Mouse (Mus musculus) neural tube, embryonic 14.5 days (tissue): ENCODE measurements at regions not wholly inside any gene's neighbourhood (a gene's known extent, or its start where the extent isn't known, plus 50 kb on each side); places are given as distances from the start of the nearest gene placed in this dataset.
"Not testable (repeated sequence)": the region's sequence is repeated elsewhere in the genome, so short reads cannot be mapped to it uniquely, and the experiment has no call there.

Experiments used
- ATAC-seq: fragments of 200-750 bp; cut with Nextera tagmentation; 2 replicates; pipeline ENCODE4 v1.8.0; 2017; ENCODE audit warnings: low read depth, mild to moderate bottlenecking, moderate TSS enrichment, moderate library complexity
- H3K27ac ChIP-seq: fragments of 300-500 bp; sonication (generic); 2 replicates; pipeline ENCODE4 v1.5.1; 2014; ENCODE audit warnings: low read depth, mild to moderate bottlenecking, control low read depth, low read length, moderate library complexity, mixed read lengths
- H3K27me3 ChIP-seq: fragments of 300-500 bp; sonication (generic); 2 replicates; pipeline ENCODE4 v1.6.1; 2014; ENCODE audit warnings: low read length; ENCODE audit not compliant: control insufficient read depth, insufficient read depth
- H3K36me3 ChIP-seq: fragments of 300-500 bp; sonication (generic); 2 replicates; pipeline ENCODE4 v1.6.1; 2014; ENCODE audit warnings: low read length, mixed read lengths; ENCODE audit not compliant: control insufficient read depth, insufficient read depth
- H3K4me1 ChIP-seq: fragments of 300-500 bp; sonication (generic); 2 replicates; pipeline ENCODE4 v1.6.1; 2014; ENCODE audit warnings: low read length; ENCODE audit not compliant: control insufficient read depth, insufficient read depth
- H3K4me2 ChIP-seq: fragments of 300-500 bp; sonication (generic); 2 replicates; pipeline ENCODE4 v1.6.1; 2014; ENCODE audit warnings: mild to moderate bottlenecking, low read depth, low read length, control low read depth
- H3K4me3 ChIP-seq: fragments of 300-500 bp; sonication (generic); 2 replicates; pipeline ENCODE4 v1.5.1; 2014; ENCODE audit warnings: low read depth, low read length, control low read depth, mixed read lengths
- H3K9ac ChIP-seq: fragments of 300-500 bp; sonication (generic); replicated peaks from 2 replicates; pipeline ENCODE4 v1.6.1; 2014; ENCODE audit warnings: low read depth, mild to moderate bottlenecking, control low read depth, low read length, mixed read lengths
- H3K9me3 ChIP-seq: fragments of 300-500 bp; sonication (generic); 2 replicates; pipeline ENCODE4 v1.6.1; 2016; ENCODE audit warnings: low read length; ENCODE audit not compliant: control insufficient read depth
- WGBS: fragments of 180-500 bp; shearing (Covaris S2); extraction: QIAGEN DNeasy Blood & Tissue Kit; methylation state at CpG from one replicate; pipeline ENCODE4 v1.1.7; 2014; 5-methylcytosine and 5-hydroxymethylcytosine counted together

DNA sequence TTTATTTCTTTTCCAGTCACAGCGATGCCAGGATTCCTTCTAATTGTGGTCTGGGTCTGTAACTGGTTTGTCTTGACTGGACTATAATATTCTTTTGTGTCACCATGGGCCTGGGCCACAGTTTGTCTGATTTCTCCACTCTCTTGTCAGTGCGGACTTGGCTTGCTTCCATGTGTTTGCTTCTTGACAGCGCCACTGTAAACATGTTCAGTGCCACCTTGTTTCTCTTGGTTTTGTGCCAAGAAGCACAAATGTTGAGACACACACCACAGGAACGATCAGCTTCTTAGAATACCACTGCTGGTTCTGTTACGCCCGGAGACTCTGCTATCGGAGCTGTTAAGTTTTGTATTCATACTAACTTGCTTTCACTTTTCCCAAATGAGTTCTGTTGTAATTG is 180.9 kb upstream of the Tmem45b start:
- Histone ChIP-seq H3K4me3 (no peak overlapping the region), H3K9me3 (no peaks in the 10 kb centered on the region), H3K27ac (no peak overlapping the region), H3K9ac (no peak overlapping the region), H3K4me2 (no peak overlapping the region), H3K4me1 (no peaks in the 10 kb centered on the region), H3K27me3 (no peaks in the 10 kb centered on the region), H3K36me3 (no peaks in the 10 kb centered on the region)
- no peak for ATAC-seq
- 70% methylated on average over 7 of the region's 7 CpGs for WGBS

DNA sequence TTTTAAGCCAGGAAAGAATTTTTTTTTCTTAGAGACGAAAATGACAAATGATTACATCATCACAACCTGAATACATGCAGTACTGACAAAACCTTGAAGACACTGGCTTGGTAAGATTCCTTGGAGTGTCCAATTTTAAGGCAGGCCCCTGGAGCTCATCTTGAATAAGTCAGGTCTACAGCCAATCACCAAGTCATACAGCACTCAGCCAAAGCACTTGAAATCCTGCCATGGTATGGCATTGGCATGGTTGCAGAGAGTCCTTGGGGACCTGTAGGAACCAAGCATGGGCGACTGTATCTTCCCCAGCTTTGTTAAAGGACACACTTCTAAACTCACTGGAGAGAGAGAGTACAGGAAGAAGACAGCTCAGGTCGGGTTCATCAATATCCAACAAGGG is 179.8 kb upstream of the Tmem45b start:
- WGBS, result 81% methylated on average over 3 of the region's 3 CpGs
- no peak overlapping the region for H3K9ac ChIP-seq
- no peak overlapping the region for H3K4me2 ChIP-seq
- H3K4me3 ChIP-seq, result no peak overlapping the region
- H3K4me1 ChIP-seq, result no peaks in the 10 kb centered on the region
- H3K9me3 ChIP-seq, result no peaks in the 10 kb centered on the region
- H3K36me3 ChIP-seq, result no peaks in the 10 kb centered on the region
- no peaks in the 10 kb centered on the region for H3K27me3 ChIP-seq
- no peak overlapping the region for H3K27ac ChIP-seq
- ATAC-seq, result no peak

DNA sequence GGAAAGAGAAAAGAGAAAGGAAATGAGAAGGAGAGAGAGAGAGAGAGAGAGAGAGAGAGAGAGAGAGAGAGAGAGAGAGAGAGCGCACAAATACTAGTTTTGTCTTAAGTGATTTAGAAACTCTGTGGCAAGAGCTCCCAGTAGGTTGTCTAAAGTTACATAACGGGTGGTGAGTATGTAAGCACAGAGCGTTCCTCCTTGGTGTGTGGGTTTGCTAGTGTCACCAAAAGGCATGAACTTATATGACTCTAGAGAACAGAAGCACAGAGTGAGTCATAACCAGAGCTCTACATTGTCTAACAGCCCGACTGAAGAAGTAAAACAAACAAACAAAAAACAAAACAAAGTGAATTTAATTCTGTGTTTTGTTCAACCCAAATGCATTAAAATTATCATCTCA is 177.9 kb upstream of the Tmem45b start:
- no peak for ATAC-seq
- no peak overlapping the region for H3K9ac ChIP-seq
- no peak overlapping the region for H3K4me3 ChIP-seq
- H3K27ac ChIP-seq, result no peak overlapping the region
- H3K9me3 ChIP-seq, result no peaks in the 10 kb centered on the region
- no peaks in the 10 kb centered on the region for H3K4me1 ChIP-seq
- no peak overlapping the region for H3K4me2 ChIP-seq
- no peaks in the 10 kb centered on the region for H3K27me3 ChIP-seq
- H3K36me3 ChIP-seq, result no peaks in the 10 kb centered on the region
- 81% methylated on average over 4 of the region's 4 CpGs for WGBS

DNA sequence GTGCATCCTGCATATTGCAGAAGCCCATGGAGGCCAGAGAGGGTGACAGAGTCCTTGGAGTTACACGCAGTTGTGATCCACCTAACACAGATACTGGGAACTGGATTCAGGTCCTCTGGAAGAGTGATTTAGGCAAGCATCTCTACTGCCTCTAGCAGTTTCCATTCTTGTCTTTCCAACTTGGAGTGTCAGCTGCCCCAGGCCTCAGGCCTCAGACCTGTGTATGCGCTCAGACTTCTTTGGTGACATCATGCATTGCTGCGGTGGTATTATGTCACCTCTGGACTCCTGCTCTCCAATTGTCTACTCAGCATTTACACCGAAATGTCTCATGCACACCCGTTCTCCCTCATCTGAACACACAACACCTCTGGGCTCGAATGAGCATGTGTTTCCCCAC is 164.0 kb upstream of the Tmem45b start:
- Histone ChIP-seq H3K4me2 (no peak overlapping the region), H3K27ac (no peak overlapping the region), H3K36me3 (no peaks in the 10 kb centered on the region), H3K4me1 (no peaks in the 10 kb centered on the region), H3K9ac (no peak overlapping the region), H3K27me3 (no peaks in the 10 kb centered on the region), H3K4me3 (no peak overlapping the region), H3K9me3 (no peaks in the 10 kb centered on the region)
- no peak for ATAC-seq
- 89% methylated on average over 6 of the region's 6 CpGs for WGBS

DNA sequence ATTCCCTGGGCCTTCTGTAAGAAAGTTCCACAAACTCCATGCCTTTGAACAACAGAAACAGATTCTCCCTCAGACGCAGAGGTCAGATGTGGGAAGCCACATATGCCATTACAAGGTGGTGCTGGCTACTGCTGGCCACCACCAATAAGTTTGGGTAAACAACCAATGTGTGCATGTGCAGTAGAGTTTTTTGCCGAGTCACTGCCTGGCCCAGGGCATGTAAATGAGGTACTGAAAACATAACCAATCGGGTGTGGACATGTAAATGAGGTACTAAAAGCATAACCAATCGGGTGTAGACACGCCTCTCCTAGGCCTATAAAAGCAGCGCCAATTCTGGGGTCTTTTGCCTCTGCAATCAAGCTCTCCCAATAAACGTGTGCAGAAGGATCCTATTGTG is 157.3 kb upstream of the Tmem45b start:
- not testable (repeated sequence) for H3K4me3 ChIP-seq, H3K27me3 ChIP-seq, H3K9ac ChIP-seq, ATAC-seq, H3K36me3 ChIP-seq, H3K9me3 ChIP-seq, H3K4me2 ChIP-seq, H3K27ac ChIP-seq, H3K4me1 ChIP-seq
- WGBS, result 94% methylated on average over 7 of the region's 7 CpGs

DNA sequence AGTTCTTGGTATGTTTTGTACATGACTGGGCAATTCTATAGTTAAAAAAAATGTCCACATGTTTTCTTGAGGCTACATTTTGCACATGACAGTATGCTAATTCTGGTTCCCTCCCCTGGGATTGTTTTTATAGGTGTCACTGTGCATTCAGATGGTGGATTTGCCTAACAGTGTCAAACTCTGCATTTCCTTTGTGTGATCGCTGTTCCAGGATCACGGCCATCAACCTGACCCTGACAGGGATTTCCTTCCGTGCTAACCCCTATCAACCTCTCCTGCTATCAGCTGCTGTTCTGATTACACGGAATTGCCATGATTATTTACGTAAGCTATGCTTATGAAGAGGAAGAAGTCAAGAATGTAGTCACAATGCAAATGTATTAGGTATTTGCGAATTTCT is 155.1 kb upstream of the Tmem45b start:
- H3K4me3 ChIP-seq, result no peak overlapping the region
- H3K9me3 ChIP-seq, result no peaks in the 10 kb centered on the region
- WGBS, result 73% methylated on average over 6 of the region's 6 CpGs
- H3K9ac ChIP-seq, result no peak overlapping the region
- ATAC-seq, result no peak
- H3K27ac ChIP-seq, result no peak overlapping the region
- H3K4me2 ChIP-seq, result no peak overlapping the region
- no peaks in the 10 kb centered on the region for H3K27me3 ChIP-seq
- H3K4me1 ChIP-seq, result no peaks in the 10 kb centered on the region
- H3K36me3 ChIP-seq, result no peaks in the 10 kb centered on the region

DNA sequence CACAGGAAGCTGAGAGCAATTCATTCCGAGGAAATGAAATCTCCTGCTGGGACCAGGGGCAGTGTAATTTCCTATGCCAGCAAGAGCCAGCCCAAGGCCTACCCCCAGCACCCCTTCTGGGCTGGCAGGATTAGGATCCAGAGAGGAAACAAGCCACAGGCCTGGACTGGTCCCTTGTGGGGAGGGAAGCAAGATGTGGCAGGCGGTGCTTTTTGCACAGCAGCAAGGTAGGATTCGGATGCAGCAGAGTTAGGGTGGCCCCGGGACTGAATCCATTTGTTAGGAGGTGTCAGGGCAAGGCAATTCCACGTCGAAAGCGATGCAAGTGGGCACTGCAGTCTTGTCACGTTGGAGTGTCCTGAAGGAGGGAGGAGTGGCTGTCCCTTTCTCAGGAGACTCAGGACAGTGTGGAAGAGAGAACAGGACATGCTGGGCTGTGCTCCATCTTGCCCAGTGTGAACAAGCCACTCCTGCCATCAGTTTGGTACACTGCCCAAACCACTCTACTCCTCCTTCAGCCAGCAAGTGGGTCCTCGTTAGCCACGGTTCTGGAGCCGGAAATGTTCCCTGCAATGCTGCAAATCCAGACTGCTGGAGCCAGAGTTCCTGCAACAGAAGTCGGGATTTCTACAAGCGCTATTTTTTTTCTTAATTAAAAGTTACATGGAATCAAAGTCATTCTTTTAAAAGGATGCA is 150.1 kb upstream of the Tmem45b start:
- no peak for ATAC-seq
- 70% methylated on average over 13 of the region's 13 CpGs for WGBS

DNA sequence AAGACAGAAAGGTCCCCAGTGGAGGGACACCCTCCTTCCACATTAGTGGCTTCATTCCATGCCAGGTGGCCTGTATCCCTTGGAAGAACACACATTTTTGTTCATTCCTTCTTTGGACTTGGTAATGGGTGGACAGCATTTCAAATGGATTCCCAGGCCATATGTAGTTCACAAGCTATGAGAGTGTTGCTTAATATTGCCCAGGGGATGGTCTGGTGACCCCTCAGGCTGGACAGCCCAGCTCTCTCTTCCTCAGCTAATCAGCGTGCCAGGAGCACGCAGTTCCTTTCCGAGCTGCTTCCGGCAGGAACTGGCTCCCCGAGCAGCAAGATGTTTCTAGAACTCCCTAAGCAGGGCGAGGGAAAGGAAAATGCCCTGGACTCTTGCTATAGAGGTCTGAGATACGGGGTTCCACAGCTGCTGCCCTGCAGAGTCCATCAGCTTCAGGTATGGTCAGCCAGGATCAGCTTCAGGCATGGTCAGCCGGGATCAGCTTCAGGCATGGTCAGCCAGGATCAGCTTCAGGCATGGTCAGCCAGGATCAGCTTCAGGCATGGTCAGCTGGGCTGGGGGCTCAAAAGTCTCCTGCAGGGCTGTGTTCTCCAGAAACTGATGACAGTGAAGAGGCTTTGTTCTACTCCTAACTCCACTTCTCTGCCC is 146.9 kb upstream of the Tmem45b start:
- no peak overlapping the region for H3K4me3 ChIP-seq
- no peak for ATAC-seq
- no peak overlapping the region for H3K4me2 ChIP-seq
- no peak overlapping the region for H3K9ac ChIP-seq
- no peak overlapping the region for H3K27ac ChIP-seq
- no peaks in the 10 kb centered on the region for H3K4me1 ChIP-seq
- H3K36me3 ChIP-seq, result no peaks in the 10 kb centered on the region
- WGBS, result 84% methylated on average over 8 of the region's 8 CpGs
- no peaks in the 10 kb centered on the region for H3K9me3 ChIP-seq
- H3K27me3 ChIP-seq, result no peaks in the 10 kb centered on the region

More for the DNA sequence above, 150.1 kb upstream of the Tmem45b start:
- no peaks in the 10 kb centered on the region for H3K9me3 ChIP-seq
- H3K9ac ChIP-seq, result no peak overlapping the region
- H3K27me3 ChIP-seq, result no peaks in the 10 kb centered on the region
- no peaks in the 10 kb centered on the region for H3K4me1 ChIP-seq
- no peaks in the 10 kb centered on the region for H3K36me3 ChIP-seq
- no peak overlapping the region for H3K4me3 ChIP-seq
- no peak overlapping the region for H3K27ac ChIP-seq
- H3K4me2 ChIP-seq, result no peak overlapping the region

DNA sequence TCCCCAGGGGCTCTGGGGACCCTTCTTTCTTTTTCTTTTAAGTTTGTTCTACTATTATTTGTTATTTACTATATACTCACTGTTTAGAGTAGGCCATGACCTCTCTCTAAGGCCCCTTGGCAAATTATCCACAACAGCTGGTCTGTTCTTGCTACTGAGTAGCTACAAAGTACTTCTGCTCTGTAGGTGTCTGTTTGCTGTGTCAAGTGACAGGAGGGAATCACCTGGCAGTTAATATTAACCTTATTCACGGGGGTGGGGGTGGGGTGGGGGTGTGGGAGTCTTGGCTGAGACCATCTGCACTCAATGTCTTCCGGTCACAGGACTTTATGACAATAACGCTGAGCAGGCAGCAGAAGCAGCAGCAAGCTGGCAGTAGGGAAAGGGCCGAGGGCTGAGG is 146.4 kb upstream of the Tmem45b start:
- Histone ChIP-seq H3K4me1 (no peaks in the 10 kb centered on the region), H3K4me2 (no peak overlapping the region), H3K27ac (no peak overlapping the region), H3K27me3 (no peaks in the 10 kb centered on the region), H3K36me3 (no peaks in the 10 kb centered on the region), H3K4me3 (no peak overlapping the region), H3K9ac (no peak overlapping the region), H3K9me3 (no peaks in the 10 kb centered on the region)
- ATAC-seq, result no peak
- WGBS, result 60% methylated on average over 4 of the region's 4 CpGs
